Mouse (Mus musculus) bone marrow, adult 2 months (tissue): ENCODE results near the gene Tbx3.

Experiments
- CTCF ChIP-seq: fragments of 200-500 bp; IDR thresholded peaks from 2 replicates; pipeline ENCODE4 v1.5.1; 2011; ENCODE audit warnings: low read length, control low read depth; ENCODE audit not compliant: control insufficient read depth, insufficient read depth
- POLR2A ChIP-seq: fragments of 200-500 bp; IDR thresholded peaks from 2 replicates; pipeline ENCODE4 v1.6.1; 2011; ENCODE audit warnings: low read depth, mild to moderate bottlenecking, control low read depth, low read length, borderline replicate concordance; ENCODE audit not compliant: control insufficient read depth

- TF ChIP-seq CTCF (no peak), POLR2A (no peak)
Observed at GRCm38 (mm10) chr5:119678516-119678915, 8.0 kb downstream of the Tbx3 start.
